Mouse (Mus musculus) brain, embryonic 14.5 days (tissue): ENCODE results near the gene Olfr199.
"Not testable (repeated sequence)": the region's sequence is repeated elsewhere in the genome, so short reads cannot be mapped to it uniquely, and the experiment has no call there.

Experiments
- CTCF ChIP-seq: fragments of 200-500 bp; IDR thresholded peaks from 2 replicates; pipeline ENCODE4 v1.5.1; 2012; ENCODE audit warnings: inconsistent platforms, mild to moderate bottlenecking, moderate library complexity, borderline replicate concordance; ENCODE audit not compliant: insufficient read depth, insufficient read length; ENCODE audit errors: extremely low read depth
- POLR2A ChIP-seq: fragments of 200-500 bp; IDR thresholded peaks from 2 replicates; pipeline ENCODE4 v1.6.1; 2012; ENCODE audit warnings: mild to moderate bottlenecking, inconsistent platforms, borderline replicate concordance; ENCODE audit not compliant: poor library complexity, insufficient read depth, insufficient read length, severe bottlenecking; ENCODE audit errors: extremely low read depth

DNA sequence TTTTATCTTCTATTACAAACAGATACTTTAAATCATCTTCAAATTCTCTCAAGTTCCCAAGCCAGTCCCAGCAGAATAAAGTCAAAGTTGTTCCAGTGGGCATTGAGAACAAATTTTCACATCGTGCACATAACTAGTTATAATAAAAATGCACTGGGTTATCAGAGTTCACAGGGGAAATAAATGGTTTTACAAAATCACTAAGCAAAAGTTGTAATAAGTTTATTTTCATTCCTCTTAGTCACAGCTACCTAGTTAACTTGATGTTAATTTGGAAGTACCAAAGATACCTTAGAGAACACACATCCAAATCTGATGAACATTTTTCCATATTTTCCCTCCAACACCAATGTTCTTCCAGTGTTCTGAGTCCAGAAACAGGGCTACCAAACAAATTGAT lies at the start of gene Olfr199:
- TF ChIP-seq CTCF, POLR2A: not testable (repeated sequence)
